Mouse (Mus musculus) megakaryocyte, embryonic 14.5 days (primary cell): ENCODE measurements at regions not wholly inside any gene's neighbourhood (a gene's known extent, or its start where the extent isn't known, plus 50 kb on each side); places are given as distances from the start of the nearest gene placed in this dataset.

ENCODE experiments used
- FLI1 ChIP-seq: IDR thresholded peaks from 2 replicates; pipeline ENCODE4 v1.6.1; 2012; ENCODE audit warnings: low read length, inconsistent platforms, mixed read lengths
- GATA1 ChIP-seq: IDR thresholded peaks from 3 replicates; pipeline ENCODE4 v1.6.1; 2012; ENCODE audit warnings: mixed read lengths, low read length, inconsistent platforms, borderline replicate concordance

DNA sequence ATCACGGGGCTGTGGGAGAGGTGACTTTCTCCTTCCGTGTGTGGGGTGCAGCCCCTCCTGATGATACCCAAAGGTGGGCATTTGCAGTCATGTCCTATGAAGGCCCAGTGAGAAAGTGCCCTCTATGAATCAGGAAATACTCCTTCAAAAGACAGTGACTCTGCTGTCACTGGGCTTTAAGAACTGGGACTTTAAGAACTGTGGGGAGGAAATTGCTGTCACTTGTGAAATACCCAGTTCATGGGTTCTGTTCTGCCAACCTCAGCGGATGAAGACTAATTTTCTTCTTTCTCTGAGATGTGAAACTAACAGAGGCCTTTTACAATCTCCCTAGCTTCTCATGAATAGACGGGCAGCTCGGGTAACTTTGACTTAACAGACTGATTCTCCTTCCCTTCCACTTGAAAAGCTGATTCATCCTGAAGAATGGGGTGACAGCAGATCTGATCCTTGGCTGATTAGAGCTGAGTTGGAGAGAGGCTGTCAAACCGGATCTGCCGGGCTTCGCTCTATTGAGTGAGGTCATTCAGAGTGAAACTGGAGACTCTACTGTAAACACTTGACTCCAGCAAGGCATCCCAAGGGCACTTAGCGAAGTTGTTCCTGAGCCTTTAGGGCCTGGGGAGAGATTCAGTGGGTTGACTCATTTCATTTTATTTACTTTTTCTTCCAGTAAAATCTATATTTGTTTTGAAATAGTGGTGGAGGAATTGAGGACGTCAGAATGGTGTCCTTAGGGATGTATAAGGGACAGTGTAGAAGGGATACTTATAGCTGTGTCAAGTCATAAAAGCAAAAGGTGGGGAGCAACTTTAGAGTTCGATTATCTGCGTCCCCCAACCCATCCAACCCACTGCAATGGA lies 166.6 kb downstream of the Phlda1 start:
- TF ChIP-seq GATA1 (no peak), FLI1 (no peak)
